Mouse (Mus musculus) neural tube, embryonic 12.5 days (tissue): ENCODE results near the gene Gmds. TPM values are rescaled to one million over a fixed set of nuclear protein-coding genes. Genes with fewer than 3 reads are reported as not detected.

ENCODE experiments used
- ATAC-seq: fragments of 200-750 bp; cut with Nextera tagmentation; 2 replicates; pipeline ENCODE4 v1.8.0; 2017; ENCODE audit warnings: low read depth, mild to moderate bottlenecking, moderate TSS enrichment, moderate library complexity; ENCODE audit not compliant: low FRiP score
- H3K27ac ChIP-seq: fragments of 300-500 bp; sonication (generic); 2 replicates; pipeline ENCODE4 v1.5.1; 2016
- H3K27me3 ChIP-seq: fragments of 300-500 bp; sonication (generic); replicated peaks from 2 replicates; pipeline ENCODE4 v1.6.1; 2016; ENCODE audit warnings: mild to moderate bottlenecking
- H3K36me3 ChIP-seq: fragments of 300-500 bp; sonication (generic); 2 replicates; pipeline ENCODE4 v1.6.1; 2016; ENCODE audit warnings: mild to moderate bottlenecking
- H3K4me1 ChIP-seq: fragments of 300-500 bp; sonication (generic); 2 replicates; pipeline ENCODE4 v1.6.1; 2016
- H3K4me2 ChIP-seq: fragments of 300-500 bp; sonication (generic); replicated peaks from 2 replicates; pipeline ENCODE4 v1.6.1; 2016; ENCODE audit warnings: mild to moderate bottlenecking
- H3K4me3 ChIP-seq: fragments of 300-500 bp; sonication (generic); 2 replicates; pipeline ENCODE4 v1.5.1; 2016
- H3K9ac ChIP-seq: fragments of 300-500 bp; sonication (generic); 2 replicates; pipeline ENCODE4 v1.6.1; 2016; ENCODE audit warnings: mild to moderate bottlenecking
- H3K9me3 ChIP-seq: fragments of 300-500 bp; sonication (generic); 2 replicates; pipeline ENCODE4 v1.6.1; 2016; ENCODE audit warnings: mild to moderate bottlenecking
- WGBS: fragments of 180-500 bp; shearing (Covaris S2); methylation state at CpG from one replicate; pipeline ENCODE4 v1.1.7; 2016; 5-methylcytosine and 5-hydroxymethylcytosine counted together
- polyA plus RNA-seq: library from polyadenylated mRNA; unstranded; fragments of >200 nt; fragmentation: Nextera tagmentation; extraction: Ambion mirVana; gene quantifications from 2 replicates; pipeline ENCODE4 v1.2.1, GENCODE M21; 2016

Gmds gene
- polyA plus RNA-seq, 1 experiment from 2014 or later: 30.2 TPM

- Histone ChIP-seq H3K27ac (no peak overlapping the region), H3K9me3 (no peaks in the 10 kb centered on the region), H3K4me2 (no peak overlapping the region), H3K4me3 (no peak overlapping the region), H3K9ac (no peak overlapping the region), H3K4me1 (no peaks in the 10 kb centered on the region), H3K27me3 (no peaks in the 10 kb centered on the region), H3K36me3 (no peaks in the 10 kb centered on the region)
- 57% methylated on average over 5 of the region's 5 CpGs for WGBS
- ATAC-seq: no peak
These were observed 301.6 kb downstream of the Gmds start for GRCm38 (mm10) chr13:32036902-32037301.

- no peaks in the 10 kb centered on the region for H3K36me3 ChIP-seq
- no peaks in the 10 kb centered on the region for H3K4me1 ChIP-seq
- no peaks in the 10 kb centered on the region for H3K9me3 ChIP-seq
- H3K4me3 ChIP-seq: no peak overlapping the region
- no peak for ATAC-seq
- no peak overlapping the region for H3K9ac ChIP-seq
- 77% methylated on average over 6 of the region's 6 CpGs for WGBS
- no peak overlapping the region for H3K27ac ChIP-seq
- H3K27me3 ChIP-seq: no peaks in the 10 kb centered on the region
- no peak overlapping the region for H3K4me2 ChIP-seq
These were observed 303.6 kb downstream of the Gmds start for GRCm38 (mm10) chr13:32034799-32035448.

DNA sequence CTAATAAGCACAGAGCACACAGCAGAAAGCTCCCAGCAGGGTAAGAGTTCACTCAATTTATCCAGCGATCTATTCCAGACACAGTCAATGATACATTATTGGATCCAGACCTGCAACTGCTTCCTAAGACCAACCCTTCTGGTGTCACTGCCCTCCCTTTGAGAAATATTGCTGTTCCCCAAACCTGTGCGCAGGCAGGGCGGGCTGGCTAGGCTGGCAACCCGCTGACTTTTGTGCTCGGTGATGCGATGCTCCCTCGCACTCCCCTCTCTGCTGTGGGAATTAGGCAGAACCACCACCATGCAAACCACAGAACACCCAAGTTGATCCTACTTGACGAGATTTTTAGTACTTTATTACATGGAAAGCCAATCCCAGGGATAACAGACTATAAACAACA is 304.4 kb downstream of the Gmds start:
- no peaks in the 10 kb centered on the region for H3K9me3 ChIP-seq
- no peak overlapping the region for H3K4me3 ChIP-seq
- H3K36me3 ChIP-seq: no peaks in the 10 kb centered on the region
- no peaks in the 10 kb centered on the region for H3K27me3 ChIP-seq
- no peak overlapping the region for H3K9ac ChIP-seq
- no peaks in the 10 kb centered on the region for H3K4me1 ChIP-seq
- H3K27ac ChIP-seq: no peak overlapping the region
- WGBS: 58% methylated on average over 8 of the region's 8 CpGs
- no peak overlapping the region for H3K4me2 ChIP-seq
- no peak for ATAC-seq

- no peak overlapping the region for H3K4me2 ChIP-seq
- H3K9ac ChIP-seq: no peak overlapping the region
- no peaks in the 10 kb centered on the region for H3K36me3 ChIP-seq
- H3K4me1 ChIP-seq: no peaks in the 10 kb centered on the region
- H3K4me3 ChIP-seq: no peak overlapping the region
- WGBS: 74% methylated on average over 6 of the region's 6 CpGs
- ATAC-seq: no peak
- H3K27me3 ChIP-seq: no peaks in the 10 kb centered on the region
- H3K27ac ChIP-seq: no peak overlapping the region
- H3K9me3 ChIP-seq: no peaks in the 10 kb centered on the region
These were observed 312.1 kb downstream of the Gmds start for GRCm38 (mm10) chr13:32026226-32026975.

DNA sequence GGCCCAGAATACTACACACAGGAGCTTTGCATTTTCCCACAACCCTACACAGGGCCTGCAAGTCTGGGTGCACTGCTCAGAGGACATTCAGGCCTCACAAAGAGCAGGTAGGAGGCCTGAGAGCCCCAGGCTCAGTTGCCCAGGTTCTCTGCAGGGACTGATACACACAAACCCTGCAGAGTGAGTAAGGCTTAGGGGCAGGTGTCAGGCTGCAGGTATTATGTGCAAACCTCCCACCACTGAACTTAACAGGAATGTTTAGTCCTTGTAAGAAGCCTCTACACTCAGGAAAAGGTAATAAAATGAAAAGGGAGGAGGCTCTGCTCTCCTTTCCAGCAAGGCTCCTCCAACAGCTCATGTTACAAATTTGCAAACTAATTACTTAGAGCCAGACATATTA is 313.7 kb downstream of the Gmds start:
- H3K4me1 ChIP-seq: no peaks in the 10 kb centered on the region
- no peak for ATAC-seq
- H3K36me3 ChIP-seq: no peaks in the 10 kb centered on the region
- no peaks in the 10 kb centered on the region for H3K27me3 ChIP-seq
- no peaks in the 10 kb centered on the region for H3K9me3 ChIP-seq
- no peak overlapping the region for H3K9ac ChIP-seq
- H3K4me3 ChIP-seq: no peak overlapping the region
- no peak overlapping the region for H3K27ac ChIP-seq
- no peak overlapping the region for H3K4me2 ChIP-seq

- no peak overlapping the region for H3K4me3 ChIP-seq
- H3K9ac ChIP-seq: no peak overlapping the region
- H3K9me3 ChIP-seq: no peaks in the 10 kb centered on the region
- no peak for ATAC-seq
- no peak overlapping the region for H3K4me2 ChIP-seq
- WGBS: 62% methylated on average over 6 of the region's 6 CpGs
- no peaks in the 10 kb centered on the region for H3K36me3 ChIP-seq
- H3K4me1 ChIP-seq: no peaks in the 10 kb centered on the region; the same call in 1 of the 2 replicates
- no peak overlapping the region for H3K27ac ChIP-seq
- no peaks in the 10 kb centered on the region for H3K27me3 ChIP-seq
These were observed 317.9 kb downstream of the Gmds start for GRCm38 (mm10) chr13:32020455-32021249.

DNA sequence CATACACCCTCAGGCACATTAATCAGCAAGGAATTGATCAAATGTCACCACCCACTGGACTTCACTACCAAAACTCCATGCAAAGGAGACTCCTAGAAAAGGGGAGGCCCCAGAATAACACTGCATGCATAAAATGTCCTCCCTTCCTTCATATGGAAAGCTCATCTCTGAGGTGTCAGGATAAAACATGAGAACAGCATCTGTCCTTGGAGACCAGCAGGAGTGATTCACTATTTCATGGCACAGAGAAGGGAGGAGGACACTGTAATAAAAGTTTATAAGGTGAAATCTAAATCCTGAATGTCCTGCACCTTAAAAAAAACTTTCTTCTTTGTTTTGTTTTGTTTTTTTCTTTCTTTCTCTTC is 319.3 kb downstream of the Gmds start:
- no peak for ATAC-seq
- Histone ChIP-seq H3K4me3 (no peak overlapping the region), H3K9me3 (no peaks in the 10 kb centered on the region), H3K4me2 (no peak overlapping the region), H3K4me1 (no peaks in the 10 kb centered on the region; the same call in 1 of the 2 replicates), H3K27ac (no peak overlapping the region), H3K36me3 (no peaks in the 10 kb centered on the region), H3K9ac (no peak overlapping the region), H3K27me3 (no peaks in the 10 kb centered on the region)

DNA sequence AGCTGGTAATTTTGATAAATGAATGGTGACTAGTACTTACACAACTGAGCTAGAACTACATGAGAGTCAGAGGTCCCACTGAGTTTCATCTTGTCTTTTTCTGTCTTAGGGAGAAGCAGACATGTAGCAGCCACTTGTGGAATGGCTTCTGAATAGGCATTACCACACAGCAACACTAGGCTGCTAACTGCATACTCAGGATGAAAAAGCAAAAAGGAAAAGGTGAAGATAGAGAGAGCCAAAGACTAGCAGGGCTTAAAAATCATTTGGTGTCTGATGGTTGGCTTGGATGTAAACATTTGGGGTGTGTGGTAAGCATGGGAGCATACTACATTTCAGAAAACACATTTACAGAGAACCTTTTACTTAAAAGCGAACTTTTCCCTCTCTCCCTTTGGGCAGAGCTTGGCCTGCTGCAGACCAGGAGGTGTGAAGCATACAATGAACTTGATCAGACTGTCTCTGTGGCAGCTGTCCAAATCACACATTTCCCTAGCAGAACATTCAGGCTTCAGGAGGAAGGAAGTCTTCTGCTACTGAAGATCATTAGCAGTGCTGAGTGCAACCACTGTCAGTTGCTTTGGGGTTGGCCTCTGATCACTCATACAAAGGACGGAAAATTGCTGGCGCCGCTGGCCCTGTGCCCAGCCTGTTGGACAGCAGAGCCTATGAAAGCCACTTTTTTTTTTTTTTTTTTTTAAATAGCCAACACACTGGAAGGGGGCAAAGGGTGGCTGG is 319.9 kb downstream of the Gmds start:
- no peak for ATAC-seq

DNA sequence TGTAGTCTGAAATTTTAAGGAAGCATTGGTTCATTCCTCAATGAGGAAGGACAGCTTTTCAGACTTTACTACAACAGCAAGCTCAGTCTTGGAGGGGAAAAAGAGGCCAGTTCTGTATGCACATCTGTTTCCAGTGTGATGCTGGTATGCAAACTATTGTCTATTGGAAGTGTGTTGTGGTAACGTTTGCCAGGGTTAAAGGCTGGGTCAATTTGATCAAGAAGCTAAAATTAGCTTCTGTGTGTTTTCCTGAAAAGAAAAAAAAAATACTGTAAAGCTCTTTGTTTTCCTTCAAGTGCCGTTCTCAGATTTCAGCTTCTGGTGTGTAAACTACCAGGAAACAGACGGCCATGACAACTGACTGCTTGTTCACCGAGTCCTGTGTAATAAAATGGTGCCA is 329.7 kb downstream of the Gmds start:
- no peak overlapping the region for H3K4me3 ChIP-seq
- no peaks in the 10 kb centered on the region for H3K4me1 ChIP-seq
- 14% methylated on average over 4 of the region's 4 CpGs for WGBS
- H3K27me3 ChIP-seq: no peaks in the 10 kb centered on the region
- no peaks in the 10 kb centered on the region for H3K36me3 ChIP-seq
- no peak overlapping the region for H3K9ac ChIP-seq
- H3K27ac ChIP-seq: no peak overlapping the region
- no peak overlapping the region for H3K4me2 ChIP-seq
- ATAC-seq: no peak
- H3K9me3 ChIP-seq: no peaks in the 10 kb centered on the region

More for the DNA sequence above, 319.9 kb downstream of the Gmds start:
- Histone ChIP-seq H3K36me3 (no peaks in the 10 kb centered on the region), H3K27me3 (no peaks in the 10 kb centered on the region), H3K4me2 (no peak overlapping the region), H3K4me3 (no peak overlapping the region), H3K9ac (no peak overlapping the region), H3K27ac (no peak overlapping the region), H3K4me1 (no peaks in the 10 kb centered on the region; the same call in 1 of the 2 replicates), H3K9me3 (no peaks in the 10 kb centered on the region)
- 58% methylated on average over 4 of the region's 4 CpGs for WGBS

DNA sequence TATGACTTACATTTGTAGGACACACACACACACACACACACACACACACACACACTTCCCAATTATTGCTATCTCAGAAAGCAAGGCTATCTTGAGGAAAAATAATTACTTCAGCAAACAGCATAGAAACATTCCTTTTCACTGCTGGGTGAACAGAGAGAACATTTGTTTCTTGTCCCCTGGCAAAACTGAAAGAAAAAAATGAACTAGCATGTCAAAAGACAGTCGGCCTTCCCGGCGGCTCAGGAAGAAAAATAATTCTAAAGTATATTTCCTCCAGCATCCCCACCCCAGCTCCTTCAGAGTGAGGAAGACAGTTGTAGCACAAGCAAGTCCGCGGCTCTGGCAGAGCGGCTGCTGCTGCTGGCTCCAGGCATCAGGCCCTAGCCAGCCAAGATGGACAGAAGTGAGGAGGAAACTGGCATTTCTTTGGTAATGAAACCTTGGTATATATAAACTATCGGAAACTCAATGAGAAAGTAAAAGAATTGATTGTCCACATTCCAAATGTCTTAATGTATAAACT is 330.4 kb downstream of the Gmds start:
- no peak for ATAC-seq
- Histone ChIP-seq H3K27me3 (no peaks in the 10 kb centered on the region), H3K4me3 (no peak overlapping the region), H3K4me1 (no peaks in the 10 kb centered on the region), H3K4me2 (no peak overlapping the region), H3K9ac (no peak overlapping the region), H3K27ac (no peak overlapping the region), H3K36me3 (no peaks in the 10 kb centered on the region), H3K9me3 (no peaks in the 10 kb centered on the region)
- 55% methylated on average over 7 of the region's 7 CpGs for WGBS

GRCm38 (mm10) chr13:31993391-31993790 is 345.1 kb downstream of the Gmds start:
- no peaks in the 10 kb centered on the region for H3K36me3 ChIP-seq
- no peaks in the 10 kb centered on the region for H3K9me3 ChIP-seq
- 78% methylated on average over 4 of the region's 4 CpGs for WGBS
- H3K9ac ChIP-seq: no peak overlapping the region
- no peak for ATAC-seq
- H3K4me3 ChIP-seq: no peak overlapping the region
- no peak overlapping the region for H3K4me2 ChIP-seq
- no peak overlapping the region for H3K27ac ChIP-seq
- no peaks in the 10 kb centered on the region for H3K27me3 ChIP-seq
- peaks cover 9% of the 10 kb centered on the region; the same call in 1 of the 2 replicates for H3K4me1 ChIP-seq
